8 mouse cellular contexts compared by ENCODE assay signal in the genomic region with DNA sequence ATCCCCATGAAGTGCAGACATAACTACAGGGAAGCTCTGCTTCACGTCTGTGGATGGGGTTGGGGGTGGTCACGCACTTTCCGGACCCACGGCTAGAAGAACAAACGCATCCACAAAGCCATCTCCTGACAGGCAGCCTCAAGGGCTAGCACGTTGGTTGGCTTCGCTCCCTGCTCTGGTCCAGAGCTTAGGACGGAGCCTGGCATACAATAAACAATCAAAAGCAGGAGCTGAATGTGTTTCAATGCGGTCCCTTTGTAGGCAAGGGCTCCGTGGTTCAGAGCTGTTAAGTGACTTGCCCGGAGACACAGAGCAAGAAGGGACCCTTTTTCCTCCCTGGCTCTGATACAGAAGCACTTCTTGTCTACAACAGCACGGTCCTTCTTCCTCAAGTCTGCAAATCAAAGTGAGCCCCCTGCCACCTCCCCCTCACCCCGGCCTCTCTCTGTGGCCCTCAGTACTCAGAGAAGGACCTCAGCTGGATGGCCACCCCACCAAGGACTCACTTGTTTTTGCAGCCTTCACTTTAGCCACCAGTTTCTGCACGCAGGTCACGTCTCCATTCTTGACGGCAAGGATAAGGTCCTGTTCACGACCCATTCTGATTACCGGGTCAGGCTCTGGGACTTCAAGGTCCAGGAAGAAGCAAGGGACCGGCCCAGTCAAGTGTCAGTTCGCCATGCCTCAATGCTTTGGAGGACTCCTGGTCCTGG. TPM values are rescaled to one million over a fixed set of nuclear protein-coding genes. Genes with fewer than 3 reads are reported as not detected.
DNase-seq lines count a peak whose midpoint lies in the region; ATAC-seq lines count a peak whose summit lies in the region.
"Had no signal": no experiment of that assay in that cellular context is flagged by ENCODE, and none has a peak within 500 bp of the region (broad histone marks: within the 10 kb centered on the region; RNA-seq: fewer than 3 reads in every experiment).

No protein-coding gene starts in this region.

- peak overlapping the region; percentile 79 for H3K9ac ChIP-seq in forebrain, embryonic 13.5 days
- peak overlapping the region; percentile 60; the same call in 1 of the 2 replicates for H3K9ac ChIP-seq in neural tube, embryonic 14.5 days (replicated peaks; ENCODE audit: low read depth, low read length)

- H3K4me2 ChIP-seq in forebrain, embryonic 13.5 days = peak overlapping the region; percentile 95
- peak overlapping the region; percentile 97 for H3K4me2 ChIP-seq in neural tube, embryonic 14.5 days (ENCODE audit: low read depth, low read length)

- no peaks in the 10 kb centered on the region for H3K27me3 ChIP-seq in forebrain, embryonic 13.5 days
- H3K27me3 ChIP-seq in limb, embryonic 10.5 days (ENCODE audit: low read depth, poor library complexity, severe bottlenecking) = no peaks in the 10 kb centered on the region
- no peaks in the 10 kb centered on the region for H3K27me3 ChIP-seq in neural tube, embryonic 14.5 days (ENCODE audit: control insufficient read depth, insufficient read depth, low read length)

- H3K27ac ChIP-seq in forebrain, embryonic 13.5 days = no peak overlapping the region
- H3K27ac ChIP-seq in limb, embryonic 10.5 days = no peak overlapping the region
- H3K27ac ChIP-seq in neural tube, embryonic 14.5 days (ENCODE audit: low read depth, low read length) = peak overlapping the region; percentile 40; the same call in 1 of the 2 replicates

- ATAC-seq in forebrain, embryonic 13.5 days = no peak
- no peak for ATAC-seq in neural tube, embryonic 14.5 days (ENCODE audit: low read depth)

- no peaks in the 10 kb centered on the region for H3K9me3 ChIP-seq in forebrain, embryonic 13.5 days (replicated peaks)
- H3K9me3 ChIP-seq in limb, embryonic 10.5 days (replicated peaks) = no peaks in the 10 kb centered on the region
- no peaks in the 10 kb centered on the region for H3K9me3 ChIP-seq in neural tube, embryonic 14.5 days (ENCODE audit: control insufficient read depth, low read length)

- peaks cover 80% of the 10 kb centered on the region for H3K4me1 ChIP-seq in forebrain, embryonic 13.5 days
- H3K4me1 ChIP-seq in limb, embryonic 10.5 days = peaks cover 78% of the 10 kb centered on the region
- H3K4me1 ChIP-seq in neural tube, embryonic 14.5 days (ENCODE audit: control insufficient read depth, insufficient read depth, low read length) = peaks cover 39% of the 10 kb centered on the region

- peaks cover 17% of the 10 kb centered on the region for H3K36me3 ChIP-seq in forebrain, embryonic 13.5 days (ENCODE audit: poor library complexity, severe bottlenecking)
- H3K36me3 ChIP-seq in limb, embryonic 10.5 days = peaks cover 60% of the 10 kb centered on the region
- no peaks in the 10 kb centered on the region for H3K36me3 ChIP-seq in neural tube, embryonic 14.5 days (ENCODE audit: control insufficient read depth, insufficient read depth, low read length)

- peak overlapping the region; percentile 89 for H3K4me3 ChIP-seq in forebrain, embryonic 13.5 days
- H3K4me3 ChIP-seq in limb, embryonic 10.5 days = peak overlapping the region; percentile 87
- peak overlapping the region; percentile 89 for H3K4me3 ChIP-seq in neural tube, embryonic 14.5 days (ENCODE audit: low read depth, low read length)

- WGBS in forebrain, embryonic 13.5 days = 80% methylated on average over 20 of the region's 20 CpGs
- 87% methylated on average over 20 of the region's 20 CpGs for WGBS in limb, embryonic 10.5 days
- WGBS in neural tube, embryonic 14.5 days = 76% methylated on average over 20 of the region's 20 CpGs

- peak; percentile 52 for DNase-seq in layer of hippocampus, adult 9-11 months
- no peak for DNase-seq in layer of hippocampus, postnatal 25 days (ENCODE audit: extremely low spot score in 1 of 2, low spot score in 1 of 2)
- no peak for DNase-seq in limb, embryonic 10.5 days (ENCODE audit: low spot score)
- no peak for DNase-seq in embryo, embryonic 11 days
- no peak for DNase-seq in gastrocnemius, postnatal 10 days
- DNase-seq: right cerebral cortex, adult 18-20 months had no signal

RNA-seq across cellular contexts. Expression of a gene that starts 1.9 kb away (rescaled TPM):
- 10 to 100 TPM; 19.9 to 21.8 TPM for total RNA-seq in layer of hippocampus, postnatal 25 days (2021)
- 10.7 and 13.3 TPM in 2 replicates for polyA plus RNA-seq in forebrain, embryonic 13.5 days (2015; fragmentation: Nextera tagmentation; extraction: Ambion mirVana)
- 18.1 and 18.9 TPM in 2 replicates for polyA plus RNA-seq in limb, embryonic 10.5 days (2016; fragmentation: Nextera tagmentation; extraction: Ambion mirVana)
- 9.5 and 13.1 TPM in 2 replicates for polyA plus RNA-seq in neural tube, embryonic 14.5 days (2014; fragmentation: Nextera tagmentation; extraction: Ambion mirVana)
- 10 to 100 TPM; 16.8 to 22.7 TPM for total RNA-seq in gastrocnemius, postnatal 10 days (2021)

RNA-seq across cellular contexts. Expression of a gene that starts 3.0 kb away (rescaled TPM):
- total RNA-seq in layer of hippocampus, postnatal 25 days (2021) = 10 to 100 TPM in 1 of 2 experiments, 1 to 10 TPM in 1; 9.4 to 10.9 TPM
- polyA plus RNA-seq in forebrain, embryonic 13.5 days (2015; fragmentation: Nextera tagmentation; extraction: Ambion mirVana) = 23.2 and 23.9 TPM in 2 replicates
- polyA plus RNA-seq in limb, embryonic 10.5 days (2016; fragmentation: Nextera tagmentation; extraction: Ambion mirVana) = 42.5 and 48.8 TPM in 2 replicates
- polyA plus RNA-seq in neural tube, embryonic 14.5 days (2014; fragmentation: Nextera tagmentation; extraction: Ambion mirVana) = 16.8 and 17.0 TPM in 2 replicates
- total RNA-seq in gastrocnemius, postnatal 10 days (2021) = 10 to 100 TPM; 10.3 to 11.1 TPM

RNA-seq across cellular contexts. Expression of a gene that starts 12.3 kb away (rescaled TPM):
- 1 to 10 TPM; 1.0 to 2.3 TPM for total RNA-seq in layer of hippocampus, postnatal 25 days (2021)
- 0.68 and 1.2 TPM in 2 replicates for polyA plus RNA-seq in forebrain, embryonic 13.5 days (2015; fragmentation: Nextera tagmentation; extraction: Ambion mirVana)
- 11.2 and 12.3 TPM in 2 replicates for polyA plus RNA-seq in limb, embryonic 10.5 days (2016; fragmentation: Nextera tagmentation; extraction: Ambion mirVana)
- polyA plus RNA-seq in neural tube, embryonic 14.5 days (2014; fragmentation: Nextera tagmentation; extraction: Ambion mirVana) = 0.50 and 0.80 TPM in 2 replicates
- 10 to 100 TPM; 16.5 to 17.4 TPM for total RNA-seq in gastrocnemius, postnatal 10 days (2021)

RNA-seq across cellular contexts. Expression of a gene that starts 46.3 kb away (rescaled TPM):
- 10 to 100 TPM; 44.5 to 51.1 TPM for total RNA-seq in layer of hippocampus, postnatal 25 days (2021)
- 28.0 and 29.5 TPM in 2 replicates for polyA plus RNA-seq in forebrain, embryonic 13.5 days (2015; fragmentation: Nextera tagmentation; extraction: Ambion mirVana)
- polyA plus RNA-seq in limb, embryonic 10.5 days (2016; fragmentation: Nextera tagmentation; extraction: Ambion mirVana) = 30.6 and 37.7 TPM in 2 replicates
- polyA plus RNA-seq in neural tube, embryonic 14.5 days (2014; fragmentation: Nextera tagmentation; extraction: Ambion mirVana) = 17.0 and 21.7 TPM in 2 replicates
- total RNA-seq in gastrocnemius, postnatal 10 days (2021) = 10 to 100 TPM; 55.6 to 60.0 TPM

RNA-seq across cellular contexts. Expression of a gene that starts 46.7 kb away (rescaled TPM):
- total RNA-seq in layer of hippocampus, postnatal 25 days (2021) = under 1 TPM; 0.27 to 0.28 TPM
- polyA plus RNA-seq in forebrain, embryonic 13.5 days (2015; fragmentation: Nextera tagmentation; extraction: Ambion mirVana) = 0.21 TPM in 1 of 2 replicates, not detected in the other
- 0.05 and 0.18 TPM in 2 replicates for polyA plus RNA-seq in limb, embryonic 10.5 days (2016; fragmentation: Nextera tagmentation; extraction: Ambion mirVana)
- 0.28 and 0.35 TPM in 2 replicates for polyA plus RNA-seq in neural tube, embryonic 14.5 days (2014; fragmentation: Nextera tagmentation; extraction: Ambion mirVana)
- total RNA-seq in gastrocnemius, postnatal 10 days (2021) = not detected
